Mouse (Mus musculus) neural tube, embryonic 12.5 days (tissue): ENCODE data around the gene Tubb4b. TPM values are rescaled to one million over a fixed set of nuclear protein-coding genes. Genes with fewer than 3 reads are reported as not detected.

Experiments used
- ATAC-seq: fragments of 200-750 bp; cut with Nextera tagmentation; 2 replicates; pipeline ENCODE4 v1.8.0; 2017; ENCODE audit warnings: low read depth, mild to moderate bottlenecking, moderate TSS enrichment, moderate library complexity; ENCODE audit not compliant: low FRiP score
- H3K27ac ChIP-seq: fragments of 300-500 bp; sonication (generic); 2 replicates; pipeline ENCODE4 v1.5.1; 2016
- H3K27me3 ChIP-seq: fragments of 300-500 bp; sonication (generic); replicated peaks from 2 replicates; pipeline ENCODE4 v1.6.1; 2016; ENCODE audit warnings: mild to moderate bottlenecking
- H3K36me3 ChIP-seq: fragments of 300-500 bp; sonication (generic); 2 replicates; pipeline ENCODE4 v1.6.1; 2016; ENCODE audit warnings: mild to moderate bottlenecking
- H3K4me1 ChIP-seq: fragments of 300-500 bp; sonication (generic); 2 replicates; pipeline ENCODE4 v1.6.1; 2016
- H3K4me2 ChIP-seq: fragments of 300-500 bp; sonication (generic); replicated peaks from 2 replicates; pipeline ENCODE4 v1.6.1; 2016; ENCODE audit warnings: mild to moderate bottlenecking
- H3K4me3 ChIP-seq: fragments of 300-500 bp; sonication (generic); 2 replicates; pipeline ENCODE4 v1.5.1; 2016
- H3K9ac ChIP-seq: fragments of 300-500 bp; sonication (generic); 2 replicates; pipeline ENCODE4 v1.6.1; 2016; ENCODE audit warnings: mild to moderate bottlenecking
- H3K9me3 ChIP-seq: fragments of 300-500 bp; sonication (generic); 2 replicates; pipeline ENCODE4 v1.6.1; 2016; ENCODE audit warnings: mild to moderate bottlenecking
- WGBS: fragments of 180-500 bp; shearing (Covaris S2); methylation state at CpG from one replicate; pipeline ENCODE4 v1.1.7; 2016; 5-methylcytosine and 5-hydroxymethylcytosine counted together
- polyA plus RNA-seq: library from polyadenylated mRNA; unstranded; fragments of >200 nt; fragmentation: Nextera tagmentation; extraction: Ambion mirVana; gene quantifications from 2 replicates; pipeline ENCODE4 v1.2.1, GENCODE M21; 2016

Gene Tubb4b
- polyA plus RNA-seq, 1 experiment from 2014 or later: 424 TPM

GRCm38 (mm10) chr2:25195211-25196156 lies 29.0 kb downstream of the Tubb4b start:
- H3K9ac ChIP-seq: peak overlapping the region; percentile 21; the same call in 1 of the 2 replicates
- H3K27ac ChIP-seq: no peak overlapping the region
- H3K4me1 ChIP-seq: peaks cover 3% of the 10 kb centered on the region; the same call in 1 of the 2 replicates
- peaks cover 32% of the 10 kb centered on the region for H3K27me3 ChIP-seq
- H3K9me3 ChIP-seq: no peaks in the 10 kb centered on the region
- peak overlapping the region; percentile 40 for H3K4me2 ChIP-seq
- no peak for ATAC-seq
- 21% methylated on average over 55 of the region's 55 CpGs for WGBS
- H3K4me3 ChIP-seq: no peak overlapping the region
- peaks cover 28% of the 10 kb centered on the region for H3K36me3 ChIP-seq

DNA sequence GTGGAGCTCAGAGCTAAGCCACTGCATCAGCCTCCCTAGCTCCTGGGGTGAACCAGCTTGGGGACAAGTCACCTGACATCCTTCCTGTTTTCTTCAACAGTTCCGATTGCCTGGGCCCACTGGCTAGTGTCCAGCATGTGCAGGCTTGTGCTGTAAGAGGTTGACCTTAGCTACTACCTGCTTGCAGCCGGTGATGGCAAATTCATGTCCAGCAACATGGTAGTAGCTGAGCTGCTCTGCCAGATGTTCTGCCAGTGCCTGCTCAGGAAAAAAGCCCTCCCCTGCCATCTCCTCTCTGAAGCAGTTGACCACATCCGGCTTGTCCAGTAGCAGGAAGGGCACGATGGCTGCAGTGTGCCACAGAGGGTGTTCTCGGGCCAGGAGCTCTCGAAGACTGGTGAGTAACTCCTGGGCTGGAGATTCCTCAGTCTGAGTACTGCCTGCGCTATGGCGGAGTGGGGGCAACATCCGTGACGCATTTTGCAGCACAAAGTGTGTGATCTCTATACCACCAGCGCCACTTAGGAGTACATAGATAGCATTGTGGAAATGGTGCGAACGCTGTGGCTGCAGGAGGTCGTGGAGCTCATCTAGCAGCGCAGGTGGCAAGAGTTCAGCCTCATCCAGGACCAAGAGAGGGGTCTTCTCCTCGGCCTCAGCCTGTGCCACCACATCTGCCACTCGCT lies 29.9 kb downstream of the Tubb4b start:
- H3K36me3 ChIP-seq: peaks cover 19% of the 10 kb centered on the region
- H3K27ac ChIP-seq: no peak overlapping the region
- peaks cover 32% of the 10 kb centered on the region for H3K27me3 ChIP-seq
- H3K4me3 ChIP-seq: no peak overlapping the region
- WGBS: 87% methylated on average over 17 of the region's 17 CpGs
- H3K4me1 ChIP-seq: peaks cover 3% of the 10 kb centered on the region; the same call in 1 of the 2 replicates
- H3K9ac ChIP-seq: no peak overlapping the region
- no peaks in the 10 kb centered on the region for H3K9me3 ChIP-seq
- no peak for ATAC-seq
- H3K4me2 ChIP-seq: peak overlapping the region; percentile 40; the same call in 1 of the 2 replicates

DNA sequence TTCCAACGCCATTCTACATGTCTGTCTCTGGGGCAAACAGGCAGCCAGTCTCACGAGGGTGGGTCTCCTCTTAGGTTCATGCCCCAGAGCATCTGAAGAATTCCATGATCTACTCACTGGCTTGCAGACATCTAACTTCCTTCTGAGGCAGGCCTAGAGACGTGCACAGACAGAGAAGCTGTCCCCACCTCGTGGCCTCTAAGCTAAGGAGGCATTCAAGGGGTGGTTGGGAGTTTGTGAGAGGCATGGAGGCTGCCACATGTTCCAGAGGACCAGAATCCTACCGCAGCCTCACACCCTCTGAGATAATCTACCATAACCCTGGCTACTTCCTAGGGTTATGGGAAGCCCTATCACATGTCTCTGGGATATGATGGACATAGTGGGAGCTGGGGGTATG lies 30.5 kb downstream of the Tubb4b start:
- no peak overlapping the region for H3K9ac ChIP-seq
- no peaks in the 10 kb centered on the region for H3K9me3 ChIP-seq
- H3K27ac ChIP-seq: no peak overlapping the region
- H3K36me3 ChIP-seq: peaks cover 15% of the 10 kb centered on the region
- no peak overlapping the region for H3K4me3 ChIP-seq
- no peak for ATAC-seq
- H3K27me3 ChIP-seq: peaks cover 32% of the 10 kb centered on the region
- peaks cover 3% of the 10 kb centered on the region; the same call in 1 of the 2 replicates for H3K4me1 ChIP-seq
- 85% methylated on average over 5 of the region's 5 CpGs for WGBS
- H3K4me2 ChIP-seq: no peak overlapping the region

DNA sequence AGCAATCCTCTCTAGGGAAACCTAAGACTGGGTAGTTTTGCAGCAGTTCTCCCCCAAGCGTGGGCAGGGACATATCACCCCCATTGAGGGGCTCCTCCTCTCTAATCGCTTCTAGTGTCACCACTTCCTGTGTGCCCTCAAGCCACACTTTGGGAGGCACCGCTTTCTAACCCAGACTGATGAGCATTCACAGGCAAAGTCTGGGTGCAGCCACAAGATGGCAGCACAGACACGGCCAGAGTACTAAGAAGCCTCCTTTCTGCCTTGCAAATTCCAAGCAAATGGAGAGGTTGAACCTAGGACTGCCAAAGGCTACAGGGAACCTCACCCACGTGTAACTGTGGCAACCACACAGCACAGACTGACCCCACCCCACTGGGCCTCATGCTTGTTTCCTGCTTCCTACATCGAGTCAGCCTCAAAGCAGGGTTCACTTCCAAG lies 31.2 kb downstream of the Tubb4b start:
- H3K4me2 ChIP-seq: peak overlapping the region; percentile 30; the same call in 1 of the 2 replicates
- H3K4me1 ChIP-seq: peaks cover 3% of the 10 kb centered on the region; the same call in 1 of the 2 replicates
- H3K36me3 ChIP-seq: peaks cover 9% of the 10 kb centered on the region
- 2% methylated on average over 6 of the region's 6 CpGs for WGBS
- ATAC-seq: peak; percentile 79
- H3K4me3 ChIP-seq: no peak overlapping the region
- no peaks in the 10 kb centered on the region for H3K9me3 ChIP-seq
- H3K9ac ChIP-seq: no peak overlapping the region
- H3K27me3 ChIP-seq: peaks cover 32% of the 10 kb centered on the region
- no peak overlapping the region for H3K27ac ChIP-seq

DNA sequence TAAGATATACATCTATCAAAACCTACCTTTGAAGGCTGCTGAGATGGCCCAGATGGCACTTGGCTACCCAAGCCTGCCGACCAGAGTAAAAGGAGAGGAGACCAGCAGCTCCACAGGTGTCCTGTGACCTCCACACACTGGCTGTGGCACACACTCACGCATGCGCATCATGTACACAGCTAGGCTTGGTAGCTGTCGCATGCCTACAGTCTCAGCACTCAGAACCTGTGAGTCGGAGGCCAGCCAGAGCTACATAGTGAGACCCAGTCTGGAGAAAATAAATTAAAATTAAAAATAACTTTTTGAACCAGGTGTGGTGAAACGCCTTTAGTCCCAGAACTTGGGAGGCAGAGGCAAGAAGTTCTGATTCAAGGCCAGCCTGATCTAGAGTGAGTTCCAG lies 36.7 kb downstream of the Tubb4b start:
- no peak overlapping the region for H3K27ac ChIP-seq
- H3K4me3 ChIP-seq: no peak overlapping the region
- peaks cover 31% of the 10 kb centered on the region for H3K4me1 ChIP-seq
- no peaks in the 10 kb centered on the region for H3K27me3 ChIP-seq
- 79% methylated on average over 6 of the region's 6 CpGs for WGBS
- no peak for ATAC-seq
- peaks cover 8% of the 10 kb centered on the region; the same call in 1 of the 2 replicates for H3K36me3 ChIP-seq
- no peaks in the 10 kb centered on the region for H3K9me3 ChIP-seq
- H3K9ac ChIP-seq: no peak overlapping the region
- no peak overlapping the region for H3K4me2 ChIP-seq

GRCm38 (mm10) chr2:25186575-25186930 lies 37.9 kb downstream of the Tubb4b start:
- H3K36me3 ChIP-seq: peaks cover 8% of the 10 kb centered on the region; the same call in 1 of the 2 replicates
- H3K9me3 ChIP-seq: no peaks in the 10 kb centered on the region
- no peak for ATAC-seq
- peak overlapping the region; percentile 70; the same call in 1 of the 2 replicates for H3K9ac ChIP-seq
- peak overlapping the region; percentile 48 for H3K4me3 ChIP-seq
- WGBS: 34% methylated on average over 5 of the region's 5 CpGs
- no peaks in the 10 kb centered on the region for H3K27me3 ChIP-seq
- H3K4me2 ChIP-seq: peak overlapping the region; percentile 77
- H3K27ac ChIP-seq: 0 out of 2 replicates have a peak overlapping the region, but pooled peaks have one; percentile 96
- H3K4me1 ChIP-seq: peaks cover 35% of the 10 kb centered on the region

DNA sequence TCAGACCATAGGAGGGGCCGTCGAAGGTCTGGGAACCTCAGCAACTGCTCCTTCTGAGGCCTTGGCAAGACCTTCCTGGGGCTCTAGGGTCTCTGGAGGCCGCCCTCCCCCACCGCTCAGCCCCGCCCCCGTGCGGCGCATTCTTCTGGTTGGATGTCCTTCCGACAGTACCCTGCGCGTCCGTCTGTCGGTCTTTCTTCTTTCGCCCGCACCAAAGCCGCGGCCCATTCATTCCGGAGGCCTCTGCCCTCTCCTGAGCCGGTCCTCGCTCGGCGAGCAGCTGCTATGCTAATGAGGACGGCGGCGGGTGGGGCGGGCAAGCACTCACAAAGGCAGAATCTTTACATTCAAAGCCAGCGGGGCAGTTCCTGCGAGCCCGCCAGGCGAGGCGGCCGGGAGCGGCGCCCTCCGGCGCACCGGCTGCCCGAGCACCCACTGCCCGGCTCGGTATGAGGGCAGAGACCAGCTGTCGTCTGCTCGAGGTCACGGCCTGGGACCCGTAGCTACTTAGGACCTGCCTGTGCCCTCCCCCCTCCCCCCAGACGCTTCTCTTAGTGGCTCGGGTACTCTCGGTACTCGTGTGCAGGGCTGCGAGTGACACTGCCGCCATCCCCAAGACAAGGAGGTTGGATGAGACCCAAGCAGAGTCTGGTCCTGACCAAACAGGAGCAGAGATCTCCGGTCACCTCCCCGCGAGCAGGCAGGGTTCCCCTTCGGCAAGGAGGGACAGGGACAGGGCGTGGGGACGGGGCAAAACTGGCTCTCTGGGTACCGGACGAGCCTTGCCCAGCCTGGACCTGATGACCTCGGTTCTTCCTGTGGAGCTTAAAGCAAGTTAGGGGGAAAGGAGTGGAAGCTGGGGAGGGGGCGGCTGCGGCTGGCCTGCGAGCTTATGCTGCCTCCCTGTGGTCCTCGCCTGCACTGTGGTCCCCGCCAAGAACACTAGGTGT lies 38.6 kb downstream of the Tubb4b start:
- H3K9ac ChIP-seq: peak overlapping the region; percentile 70
- peaks cover 38% of the 10 kb centered on the region for H3K4me1 ChIP-seq
- under 1% methylated on average over 64 of the region's 64 CpGs for WGBS
- H3K36me3 ChIP-seq: peaks cover 8% of the 10 kb centered on the region; the same call in 1 of the 2 replicates
- peak overlapping the region; percentile 96 for H3K27ac ChIP-seq
- no peaks in the 10 kb centered on the region for H3K9me3 ChIP-seq
- no peaks in the 10 kb centered on the region for H3K27me3 ChIP-seq
- peak overlapping the region; percentile 77 for H3K4me2 ChIP-seq
- peak; percentile 82 for ATAC-seq
- peak overlapping the region; percentile 48 for H3K4me3 ChIP-seq

- Histone ChIP-seq H3K27ac (peak overlapping the region; percentile 96; the same call in 1 of the 2 replicates), H3K4me3 (no peak overlapping the region; the same call in 1 of the 2 replicates), H3K4me2 (peak overlapping the region; percentile 77), H3K9me3 (no peaks in the 10 kb centered on the region), H3K4me1 (peaks cover 46% of the 10 kb centered on the region), H3K9ac (no peak overlapping the region), H3K36me3 (peaks cover 8% of the 10 kb centered on the region; the same call in 1 of the 2 replicates), H3K27me3 (0 out of 2 replicates have a peak, but pooled peaks cover 3% of the 10 kb centered on the region)
- no peak for ATAC-seq
- WGBS: 90% methylated on average over 7 of the region's 7 CpGs
Measured at GRCm38 (mm10) chr2:25184496-25184895, 40.0 kb downstream of the Tubb4b start.

GRCm38 (mm10) chr2:25183336-25183735 lies 41.2 kb downstream of the Tubb4b start:
- Histone ChIP-seq H3K4me2 (peak overlapping the region; percentile 77), H3K27me3 (0 out of 2 replicates have a peak, but pooled peaks cover 3% of the 10 kb centered on the region), H3K27ac (no peak overlapping the region), H3K9ac (0 out of 2 replicates have a peak overlapping the region, but pooled peaks have one; percentile 92), H3K36me3 (peaks cover 8% of the 10 kb centered on the region; the same call in 1 of the 2 replicates), H3K9me3 (no peaks in the 10 kb centered on the region), H3K4me3 (peak overlapping the region; percentile 82), H3K4me1 (peaks cover 57% of the 10 kb centered on the region)
- ATAC-seq: no peak
- 44% methylated on average over 2 of the region's 2 CpGs for WGBS

GRCm38 (mm10) chr2:25182664-25183063 lies 41.8 kb downstream of the Tubb4b start:
- Histone ChIP-seq H3K4me3 (peak overlapping the region; percentile 82), H3K36me3 (peaks cover 8% of the 10 kb centered on the region; the same call in 1 of the 2 replicates), H3K9ac (peak overlapping the region; percentile 92; the same call in 1 of the 2 replicates), H3K4me2 (peak overlapping the region; percentile 77), H3K27ac (0 out of 2 replicates have a peak overlapping the region, but pooled peaks have one; percentile 37), H3K27me3 (0 out of 2 replicates have a peak, but pooled peaks cover 3% of the 10 kb centered on the region), H3K9me3 (no peaks in the 10 kb centered on the region), H3K4me1 (peaks cover 63% of the 10 kb centered on the region)
- WGBS: 5% methylated on average over 6 of the region's 6 CpGs
- ATAC-seq: no peak
